21 mouse cellular contexts compared by ENCODE assay signal in genomic region chr2:60836237-60836636, GRCm38 (mm10).
DNase-seq lines count a peak whose midpoint lies in the region; ATAC-seq and TF ChIP-seq lines count a peak whose summit lies in the region.
"Had no signal": no experiment of that assay in that cellular context is flagged by ENCODE, and none has a peak within 500 bp of the region (broad histone marks: within the 10 kb centered on the region; RNA-seq: fewer than 3 reads in every experiment).

No protein-coding gene starts in this region.

- peaks cover 16% of the 10 kb centered on the region for H3K4me1 ChIP-seq in hindbrain, embryonic 10.5 days (replicated peaks)
- H3K4me1 ChIP-seq in hindbrain, embryonic 14.5 days (replicated peaks; ENCODE audit: control insufficient read depth, insufficient read depth, low read length) = 0 out of 2 replicates have a peak, but pooled peaks cover 7% of the 10 kb centered on the region
- H3K4me1 ChIP-seq in lung, embryonic 14.5 days (ENCODE audit: insufficient read depth) = peaks cover 19% of the 10 kb centered on the region
- no peaks in the 10 kb centered on the region for H3K4me1 ChIP-seq in thymus, adult 2 months (replicated peaks; ENCODE audit: control insufficient read depth, insufficient read depth, low read length)
- H3K4me1 ChIP-seq: stomach, embryonic 15.5 days had no signal

- H3K36me3 ChIP-seq in hindbrain, embryonic 10.5 days = 0 out of 2 replicates have a peak, but pooled peaks cover 3% of the 10 kb centered on the region
- no peaks in the 10 kb centered on the region for H3K36me3 ChIP-seq in hindbrain, embryonic 14.5 days (replicated peaks; ENCODE audit: control insufficient read depth, insufficient read depth)
- H3K36me3 ChIP-seq in lung, embryonic 14.5 days (ENCODE audit: insufficient read depth) = peaks cover 17% of the 10 kb centered on the region; the same call in 1 of the 2 replicates
- no peaks in the 10 kb centered on the region; the same call in 1 of the 2 replicates for H3K36me3 ChIP-seq in thymus, adult 2 months (ENCODE audit: control insufficient read depth, insufficient read depth, low read length)
- H3K36me3 ChIP-seq: forebrain, embryonic 10.5 days; stomach, embryonic 15.5 days had no signal

- WGBS in hindbrain, embryonic 10.5 days = 92% methylated on average over 7 of the region's 7 CpGs
- WGBS in hindbrain, embryonic 14.5 days = 86% methylated on average over 7 of the region's 7 CpGs
- 92% methylated on average over 7 of the region's 7 CpGs for WGBS in lung, embryonic 14.5 days
- WGBS in thymus, adult 2 months = 96% methylated on average over 7 of the region's 7 CpGs

- no peak for ATAC-seq in hindbrain, embryonic 14.5 days (ENCODE audit: low FRiP score)
- no peak for ATAC-seq in lung, embryonic 14.5 days (ENCODE audit: insufficient read depth)
- ATAC-seq: CD4-positive, CD25-positive, alpha-beta regulatory T cell, adult 4 months had no signal

- no peaks in the 10 kb centered on the region for H3K27me3 ChIP-seq in hindbrain, embryonic 10.5 days (ENCODE audit: insufficient read depth, poor library complexity, severe bottlenecking)
- H3K27me3 ChIP-seq in hindbrain, embryonic 14.5 days (ENCODE audit: control insufficient read depth, insufficient read depth, low read length) = no peaks in the 10 kb centered on the region
- no peaks in the 10 kb centered on the region for H3K27me3 ChIP-seq in lung, embryonic 14.5 days (ENCODE audit: insufficient read depth, low read length)
- H3K27me3 ChIP-seq in thymus, adult 2 months (ENCODE audit: control insufficient read depth, insufficient read depth, low read length) = no peaks in the 10 kb centered on the region
- H3K27me3 ChIP-seq: embryonic facial prominence, embryonic 12.5 days; limb, embryonic 12.5 days; stomach, embryonic 15.5 days had no signal

- H3K9me3 ChIP-seq in hindbrain, embryonic 10.5 days = no peaks in the 10 kb centered on the region
- H3K9me3 ChIP-seq in hindbrain, embryonic 14.5 days (ENCODE audit: control insufficient read depth, low read length) = no peaks in the 10 kb centered on the region
- H3K9me3 ChIP-seq in lung, embryonic 14.5 days (ENCODE audit: low read depth, low read length) = no peaks in the 10 kb centered on the region
- H3K9me3 ChIP-seq: embryonic facial prominence, embryonic 12.5 days; forebrain, embryonic 10.5 days; G1E; heart, embryonic 10.5 days; limb, embryonic 12.5 days; stomach, embryonic 15.5 days had no signal

- peak; percentile 48 for DNase-seq in adrenal gland, postnatal 10 days
- DNase-seq in adrenal gland, adult 2 months = no peak
- no peak for DNase-seq in hindbrain, embryonic 10.5 days (ENCODE audit: low spot score)
- no peak for DNase-seq in hindbrain, embryonic 14.5 days (ENCODE audit: low spot score)
- DNase-seq in lung, embryonic 14.5 days = no peak
- no peak for DNase-seq in lung, postnatal 14 days
- peak; percentile 26 for DNase-seq in mesoderm, embryonic 11.5 days (ENCODE audit: low read depth, low spot score)
- no peak for DNase-seq in thymus, adult 2 months
- DNase-seq: adrenal gland, adult 8-10 months; cerebellum, adult 2 months; gastrocnemius, postnatal 14 days; layer of hippocampus, adult 9-11 months; thymus, postnatal 14 days had no signal

- H3K4me2 ChIP-seq in hindbrain, embryonic 14.5 days (replicated peaks) = no peak overlapping the region
- no peak overlapping the region for H3K4me2 ChIP-seq in lung, embryonic 14.5 days
- H3K4me2 ChIP-seq: embryonic facial prominence, embryonic 12.5 days; limb, embryonic 12.5 days; stomach, embryonic 15.5 days had no signal

- TF ChIP-seq POLR2A in thymus, adult 2 months (IDR thresholded peaks at IDR 0.05; ENCODE audit: control insufficient read depth, extremely low read depth, insufficient read depth, low read length, poor library complexity) = no peak

- TF ChIP-seq CTCF in lung, embryonic 14.5 days (IDR thresholded peaks at IDR 0.05; ENCODE audit: low read depth) = no peak
- TF ChIP-seq CTCF in thymus, adult 2 months (IDR thresholded peaks at IDR 0.05; ENCODE audit: borderline replicate concordance, control insufficient read depth, extremely low read depth, insufficient read depth, low read length, poor library complexity) = no peak

- no peak overlapping the region for H3K9ac ChIP-seq in hindbrain, embryonic 14.5 days
- H3K9ac ChIP-seq in lung, embryonic 14.5 days = no peak overlapping the region
- H3K9ac ChIP-seq: embryonic facial prominence, embryonic 12.5 days; limb, embryonic 12.5 days; stomach, embryonic 15.5 days had no signal

- 0 out of 2 replicates have a peak overlapping the region, but pooled peaks have one; percentile 3 for H3K27ac ChIP-seq in hindbrain, embryonic 10.5 days
- H3K27ac ChIP-seq in hindbrain, embryonic 14.5 days = no peak overlapping the region
- H3K27ac ChIP-seq in lung, embryonic 14.5 days (ENCODE audit: low read depth) = 0 out of 2 replicates have a peak overlapping the region, but pooled peaks have one; percentile 12
- no peak overlapping the region for H3K27ac ChIP-seq in thymus, adult 2 months (ENCODE audit: control insufficient read depth, insufficient read depth, low read length)
- H3K27ac ChIP-seq: embryonic facial prominence, embryonic 12.5 days; forebrain, embryonic 10.5 days; heart, embryonic 10.5 days; kidney, postnatal 0 days; limb, embryonic 12.5 days; stomach, embryonic 15.5 days had no signal

- H3K4me3 ChIP-seq in hindbrain, embryonic 10.5 days = no peak overlapping the region
- no peak overlapping the region for H3K4me3 ChIP-seq in hindbrain, embryonic 14.5 days (replicated peaks; ENCODE audit: low read length)
- no peak overlapping the region for H3K4me3 ChIP-seq in lung, embryonic 14.5 days (ENCODE audit: low read depth, low read length)
- H3K4me3 ChIP-seq in thymus, adult 2 months (ENCODE audit: control insufficient read depth, insufficient read depth, low read length) = no peak overlapping the region
- H3K4me3 ChIP-seq: embryonic facial prominence, embryonic 12.5 days; forebrain, embryonic 10.5 days; heart, embryonic 10.5 days; limb, embryonic 12.5 days; stomach, embryonic 15.5 days had no signal

Comparison
In these comparisons a context has a peak if more than half of its experiments do, and no peak if none do; other contexts are left out.
1. DNase-seq: peak in adrenal gland, postnatal 10 days (single experiment) and mesoderm, embryonic 11.5 days (single experiment); none in adrenal gland, adult 2 months (single experiment), hindbrain, embryonic 10.5 days (single experiment), hindbrain, embryonic 14.5 days (single experiment), lung, embryonic 14.5 days (single experiment), lung, postnatal 14 days (single experiment) and thymus, adult 2 months (single experiment).
2. H3K27ac ChIP-seq: peak in hindbrain, embryonic 10.5 days (single experiment) and lung, embryonic 14.5 days (single experiment); none in hindbrain, embryonic 14.5 days (single experiment) and thymus, adult 2 months (single experiment).